Mouse (Mus musculus) lung, adult 18-20 months (tissue): ENCODE measurements around the gene B3gnt6.
A peak's percentile ranks its signal among the peaks of the same experiment; 100 is the strongest.

ENCODE experiments used
- DNase-seq, 2 experiments: peaks; one replicate each; pipeline ENCODE4 v3.0.0; 2022; ENCODE audit warnings: mixed read lengths in 2 of 2

B3gnt6 gene

GRCm38 (mm10) chr7:98177071-98177485 lies 22.2 kb downstream of the B3gnt6 start:
- no peak for DNase-seq

GRCm38 (mm10) chr7:98176322-98177070 lies 22.8 kb downstream of the B3gnt6 start:
- DNase-seq = no peak

DNA sequence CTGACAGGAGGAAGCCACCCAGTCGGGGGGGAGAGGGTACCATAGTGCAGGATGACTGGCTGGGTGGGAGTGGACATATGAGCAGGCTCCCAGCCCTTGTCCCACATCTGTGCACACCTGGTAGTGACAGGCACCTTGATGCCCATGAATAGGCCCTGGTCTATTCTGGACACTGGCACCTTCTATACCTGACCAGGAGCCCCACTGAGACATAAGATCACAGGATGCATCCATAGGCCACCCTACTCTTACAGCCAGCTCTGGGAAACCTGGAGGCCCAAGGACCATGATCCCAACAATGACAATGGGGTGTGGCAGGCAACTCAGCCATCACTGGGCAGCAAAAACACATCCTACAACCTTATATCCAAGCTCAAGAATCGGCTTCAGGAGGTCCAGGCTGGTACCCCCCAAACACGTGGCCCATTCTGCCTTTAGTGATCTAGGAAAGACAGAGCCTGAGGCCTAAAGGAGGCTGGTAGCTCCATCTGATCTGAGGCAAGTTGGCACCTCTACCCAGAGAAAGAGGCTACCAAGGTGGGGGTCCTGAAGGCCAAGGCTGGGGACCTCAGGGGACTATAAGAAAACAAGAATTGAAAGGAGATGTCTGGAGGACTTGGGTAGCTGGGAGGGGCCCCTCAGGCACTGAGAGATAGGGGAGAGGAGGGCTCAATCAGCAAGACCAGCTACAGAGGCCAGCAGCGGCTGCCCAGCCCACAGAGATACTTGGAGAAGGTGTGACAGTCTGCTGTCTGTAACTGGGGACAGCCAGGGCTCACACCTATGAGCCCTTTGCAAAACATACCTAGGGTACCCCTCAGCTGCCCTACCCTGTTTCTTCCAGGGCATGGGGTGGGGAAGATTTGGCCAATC lies 24.2 kb downstream of the B3gnt6 start:
- DNase-seq = no peak

DNA sequence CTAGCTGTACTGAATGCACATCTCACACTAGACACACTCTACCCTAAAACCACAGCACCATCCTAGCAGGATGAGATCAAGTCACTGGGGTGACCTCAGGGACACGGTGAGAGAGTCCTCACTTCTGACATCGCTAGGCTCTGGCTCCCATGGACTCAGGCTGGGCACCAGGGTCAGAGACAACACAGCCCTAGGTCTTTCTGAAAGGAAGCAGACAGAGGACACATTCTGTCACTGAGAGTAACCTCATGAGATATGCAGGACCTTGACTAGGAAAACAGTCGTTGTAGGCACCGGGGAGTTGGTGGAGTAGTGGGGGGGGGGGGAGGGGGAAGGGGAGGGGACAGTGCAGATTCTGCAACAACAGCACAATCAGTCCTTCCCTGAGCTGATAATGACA lies 25.9 kb downstream of the B3gnt6 start:
- no peak for DNase-seq

- DNase-seq = no peak
Observed at GRCm38 (mm10) chr7:98172661-98173060, 26.6 kb downstream of the B3gnt6 start.

DNA sequence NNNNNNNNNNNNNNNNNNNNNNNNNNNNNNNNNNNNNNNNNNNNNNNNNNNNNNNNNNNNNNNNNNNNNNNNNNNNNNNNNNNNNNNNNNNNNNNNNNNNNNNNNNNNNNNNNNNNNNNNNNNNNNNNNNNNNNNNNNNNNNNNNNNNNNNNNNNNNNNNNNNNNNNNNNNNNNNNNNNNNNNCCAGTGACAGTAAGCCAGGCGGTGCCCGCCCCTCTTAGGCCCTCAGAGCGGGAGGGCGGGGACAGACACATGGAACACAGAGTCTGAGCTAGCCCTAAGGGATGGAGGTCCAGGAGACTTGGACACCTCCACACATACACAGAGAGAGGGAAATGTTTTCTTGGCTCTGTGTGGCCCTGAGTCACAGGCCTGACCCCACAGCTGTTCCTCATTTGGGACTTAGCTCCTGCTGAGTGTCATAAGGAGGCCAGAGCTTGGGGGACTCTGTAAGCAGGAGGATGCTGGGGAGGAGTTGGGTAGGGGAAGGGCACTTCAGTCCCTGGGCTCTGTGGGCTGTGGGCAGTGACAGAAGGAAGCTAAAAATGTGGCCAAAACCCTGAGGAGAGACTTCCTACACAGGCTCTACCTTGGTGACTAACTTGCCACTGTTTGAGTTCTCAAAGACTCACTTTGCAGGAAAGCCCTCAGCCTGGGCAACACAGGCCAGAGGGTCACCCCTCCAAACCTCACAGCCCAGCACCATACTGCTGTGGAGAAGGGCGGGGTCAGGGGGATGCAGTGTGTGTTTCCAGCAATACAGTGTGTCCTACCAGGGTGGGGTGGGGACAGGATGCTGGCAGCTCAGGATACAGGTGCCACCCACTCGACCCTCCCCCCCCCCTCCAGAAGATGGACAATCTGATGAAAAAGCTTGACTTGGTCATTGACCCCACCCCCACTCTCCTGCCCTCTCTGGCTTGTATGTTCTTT lies 27.9 kb downstream of the B3gnt6 start:
- DNase-seq = peak; percentile 70 to 79

DNA sequence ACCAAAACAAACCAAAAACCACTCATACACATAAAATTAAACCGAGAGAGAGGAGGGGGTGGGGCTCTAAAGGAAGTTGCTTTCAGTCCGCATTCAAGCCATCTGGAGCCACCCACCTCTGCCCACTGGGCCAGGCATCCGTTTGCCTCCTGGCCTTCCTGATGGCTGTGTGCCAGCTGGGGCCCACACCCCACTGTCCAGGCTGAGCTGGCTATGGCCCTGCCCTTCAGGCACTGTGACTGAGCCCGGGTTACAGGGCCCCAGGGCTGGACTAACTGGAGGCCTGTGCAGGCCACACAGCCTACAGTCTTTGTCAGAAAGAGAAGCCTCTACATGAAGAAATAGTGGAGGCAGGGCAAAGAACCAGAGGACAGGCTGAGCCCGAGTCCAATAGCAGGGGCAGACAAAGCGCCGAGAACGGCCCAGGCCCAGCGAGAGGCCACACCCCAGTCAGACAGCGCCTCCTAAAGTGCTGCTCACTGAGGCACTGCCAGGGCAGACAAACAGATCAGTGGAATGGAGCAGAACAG lies 34.2 kb downstream of the B3gnt6 start:
- peak; percentile 68 to 76 for DNase-seq

- no peak for DNase-seq
Observed at GRCm38 (mm10) chr7:98164382-98164998, 34.8 kb downstream of the B3gnt6 start.

DNA sequence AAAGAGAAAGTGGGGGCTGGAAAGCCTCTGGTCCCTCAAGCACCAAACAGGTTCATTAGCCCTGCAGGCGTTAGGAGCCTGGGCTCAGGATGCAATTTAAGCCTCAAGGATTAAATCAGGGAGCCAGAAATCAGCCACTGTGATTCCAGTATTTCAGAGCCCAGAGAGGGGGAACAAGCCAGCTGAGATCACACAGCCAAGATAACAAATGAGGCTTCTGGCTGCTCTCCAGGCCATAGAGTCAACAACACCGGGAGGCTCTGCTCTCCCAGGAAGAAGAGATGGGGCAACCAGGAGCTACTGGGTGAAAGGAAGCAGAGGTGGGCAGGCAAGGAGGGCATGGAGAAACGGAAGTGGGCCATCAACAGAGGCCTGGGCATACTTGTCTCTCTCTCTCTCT lies 35.6 kb downstream of the B3gnt6 start:
- DNase-seq = peak; percentile 45 to 61

DNA sequence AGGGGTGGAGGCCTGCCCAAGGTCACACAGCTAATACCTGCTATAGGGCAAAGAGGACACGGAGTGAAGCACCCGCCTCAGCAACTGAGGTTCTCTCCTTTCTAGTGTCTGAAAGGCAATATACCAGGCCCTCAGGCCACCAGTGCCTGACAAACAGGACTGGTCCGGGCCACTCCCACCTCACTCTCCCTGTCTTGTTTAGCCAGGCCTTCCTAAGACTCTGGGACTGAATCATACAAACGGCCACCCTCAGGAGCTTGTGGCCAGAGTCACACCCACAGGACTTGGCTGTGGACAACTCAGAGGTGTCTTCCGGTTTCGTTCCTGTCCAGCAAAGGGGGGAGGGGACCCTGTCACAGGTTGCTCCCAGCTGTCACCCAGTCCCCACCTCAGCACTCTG lies 37.0 kb downstream of the B3gnt6 start:
- DNase-seq = no peak

GRCm38 (mm10) chr7:98160041-98160740 lies 39.1 kb downstream of the B3gnt6 start:
- DNase-seq = peak; percentile 45 to 67

DNA sequence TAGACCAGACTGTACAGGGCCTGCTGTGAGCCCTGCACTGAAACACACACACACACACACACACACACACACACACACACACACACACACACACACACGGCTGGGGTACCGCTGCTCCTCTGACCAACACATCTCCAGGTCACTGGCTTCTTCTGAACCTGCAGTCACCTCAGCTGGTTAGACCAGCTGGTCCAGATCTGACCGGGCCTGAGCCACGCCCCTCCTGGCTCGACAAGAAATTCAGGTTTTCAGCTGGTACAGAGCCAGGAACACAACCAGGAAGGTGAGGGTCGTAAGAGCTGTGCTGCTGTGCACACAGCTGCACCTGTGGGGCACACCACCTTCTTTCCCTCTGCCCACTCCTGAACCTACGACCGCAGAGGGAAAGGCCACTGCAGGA lies 40.8 kb downstream of the B3gnt6 start:
- DNase-seq = peak; percentile 82 to 90

DNA sequence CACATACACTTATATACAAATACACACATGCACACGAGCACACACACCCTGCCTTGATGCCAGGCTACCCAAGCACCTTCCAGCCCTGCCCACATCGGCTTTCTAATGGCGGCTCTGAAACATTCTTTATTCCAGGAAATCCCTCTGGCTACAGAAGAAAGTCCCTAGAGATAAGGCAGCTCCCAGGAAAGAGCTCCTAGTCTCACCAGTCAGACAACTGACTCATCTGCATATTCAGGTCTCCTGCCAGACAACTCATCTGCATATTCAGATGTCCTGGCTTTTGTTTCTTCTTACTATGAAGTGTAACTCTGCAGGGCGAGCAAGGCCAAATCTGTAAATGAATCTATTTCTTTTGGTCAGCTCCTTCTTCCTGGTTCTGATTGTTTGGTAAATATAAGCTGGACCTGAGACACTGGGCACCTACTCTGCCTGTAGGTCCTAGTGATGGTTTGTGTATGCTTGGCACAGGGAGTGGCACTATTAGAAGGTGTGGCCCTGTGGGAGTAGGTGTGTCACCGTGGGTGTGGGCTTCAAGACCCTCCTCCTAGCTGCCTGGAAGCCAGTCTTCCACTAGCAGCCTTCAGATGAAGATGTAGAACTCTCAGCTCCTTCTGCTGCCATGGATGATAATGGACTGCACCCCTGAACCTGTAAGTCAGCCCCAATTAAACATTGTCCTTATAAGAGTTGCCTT lies 41.5 kb downstream of the B3gnt6 start:
- no peak for DNase-seq

- DNase-seq = no peak
Observed at GRCm38 (mm10) chr7:98156280-98156665, 43.0 kb downstream of the B3gnt6 start.

GRCm38 (mm10) chr7:98155546-98156279 lies 43.6 kb downstream of the B3gnt6 start:
- DNase-seq = peak; percentile 64 to 76

DNA sequence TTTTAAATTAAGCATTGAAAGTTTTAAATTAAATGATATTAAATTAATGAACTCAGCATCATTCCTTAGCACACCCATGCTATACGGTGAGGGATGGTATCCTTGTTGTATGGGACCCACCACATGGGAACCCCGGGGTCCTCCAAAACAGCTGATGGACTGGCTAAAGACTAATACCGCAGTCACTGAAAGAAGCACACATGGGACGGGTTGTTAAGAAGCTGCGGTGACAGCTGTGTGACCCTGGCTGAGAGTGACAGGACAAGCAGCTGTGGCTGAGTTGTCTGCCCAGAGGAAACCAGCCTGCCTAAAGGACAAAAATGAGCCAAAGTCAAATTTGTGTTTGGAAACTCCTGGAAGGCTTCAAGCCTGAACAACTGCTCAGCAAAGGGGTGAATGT lies 45.4 kb downstream of the B3gnt6 start:
- no peak for DNase-seq

GRCm38 (mm10) chr7:98153345-98153744 lies 45.9 kb downstream of the B3gnt6 start:
- DNase-seq = no peak

- no peak for DNase-seq
Observed at GRCm38 (mm10) chr7:98152400-98152799, 46.9 kb downstream of the B3gnt6 start.

DNA sequence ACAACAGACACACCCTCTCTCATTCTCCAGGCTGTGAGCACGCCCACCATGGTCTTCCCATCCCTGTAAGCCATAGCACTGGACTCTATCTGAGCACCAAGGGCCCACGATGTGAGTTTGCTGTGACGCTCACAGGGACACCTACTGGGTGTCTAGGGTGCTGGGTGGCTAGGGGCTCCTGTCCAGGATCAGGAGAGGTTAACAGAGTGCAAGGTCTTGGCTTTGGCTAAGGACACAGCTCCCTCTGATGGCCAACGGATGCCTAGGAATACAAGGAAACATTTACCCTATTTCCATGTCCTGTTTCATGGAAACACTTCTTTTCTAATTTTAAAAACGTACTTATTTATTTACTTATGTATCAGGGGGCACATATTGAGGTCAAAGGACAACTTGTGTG lies 48.8 kb downstream of the B3gnt6 start:
- no peak for DNase-seq

DNA sequence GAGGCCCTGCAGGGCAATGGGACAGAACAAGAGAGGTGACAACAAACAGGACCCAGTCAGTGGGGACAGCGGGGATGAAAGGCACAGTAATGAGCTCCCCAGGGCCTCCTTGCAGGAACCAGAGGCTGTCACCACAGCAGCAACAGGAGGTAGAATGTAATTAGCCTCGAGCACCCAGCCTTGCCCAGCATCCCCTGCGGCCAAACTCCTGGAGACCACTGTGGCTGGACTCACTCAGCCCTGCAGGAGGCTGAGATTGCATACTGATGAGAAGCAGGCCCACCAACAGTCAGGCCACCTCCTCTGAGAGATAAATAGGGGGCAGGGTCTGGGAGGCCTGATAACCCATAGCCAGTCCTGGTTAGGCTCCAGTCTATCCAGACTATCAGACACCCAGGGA lies 49.5 kb downstream of the B3gnt6 start:
- DNase-seq = no peak
